Mouse (Mus musculus) adipocyte (in vitro differentiated cells): ENCODE measurements around the gene Cbx4.
A peak's percentile ranks its signal among the peaks of the same experiment; 100 is the strongest.

ENCODE experiments used
- DNase-seq: peaks from one replicate; pipeline ENCODE4 v3.0.0-alpha.2; 2016; ENCODE audit warnings: low spot score

The Cbx4 gene

GRCm38 (mm10) chr11:119084446-119085278 is 1.4 kb downstream of the Cbx4 start:
- DNase-seq, result peak; percentile 63

- DNase-seq, result peak; percentile 71
Observed at GRCm38 (mm10) chr11:119083724-119084445, 2.1 kb downstream of the Cbx4 start.

- DNase-seq, result peak; percentile 47
Observed at GRCm38 (mm10) chr11:119082638-119083599, 3.1 kb downstream of the Cbx4 start.

- DNase-seq, result no peak
Observed at GRCm38 (mm10) chr11:119081839-119082637, 4.0 kb downstream of the Cbx4 start.

GRCm38 (mm10) chr11:119081148-119081838 is 4.7 kb downstream of the Cbx4 start:
- DNase-seq, result no peak

GRCm38 (mm10) chr11:119080461-119081147 is 5.4 kb downstream of the Cbx4 start:
- no peak for DNase-seq

- peak; percentile 52 for DNase-seq
Observed at GRCm38 (mm10) chr11:119079445-119079837, 6.6 kb downstream of the Cbx4 start.

- DNase-seq, result peak; percentile 83
Observed at GRCm38 (mm10) chr11:119078691-119079444, 7.2 kb downstream of the Cbx4 start.

- no peak for DNase-seq
Observed at GRCm38 (mm10) chr11:119077755-119078154, 8.3 kb downstream of the Cbx4 start.

GRCm38 (mm10) chr11:119075805-119076204 is 10.2 kb downstream of the Cbx4 start:
- no peak for DNase-seq

GRCm38 (mm10) chr11:119073876-119074433 is 12.1 kb downstream of the Cbx4 start:
- DNase-seq, result no peak

- DNase-seq, result no peak
Observed at GRCm38 (mm10) chr11:119072986-119073385, 13.0 kb downstream of the Cbx4 start.

- no peak for DNase-seq
Observed at GRCm38 (mm10) chr11:119072239-119072638, 13.8 kb downstream of the Cbx4 start.

GRCm38 (mm10) chr11:119066841-119067240 is 19.2 kb downstream of the Cbx4 start:
- no peak for DNase-seq

GRCm38 (mm10) chr11:119059256-119059655 is 26.8 kb downstream of the Cbx4 start:
- no peak for DNase-seq

- DNase-seq, result no peak
Observed at GRCm38 (mm10) chr11:119058041-119058995, 27.7 kb downstream of the Cbx4 start.

- DNase-seq, result no peak
Observed at GRCm38 (mm10) chr11:119057291-119057690, 28.7 kb downstream of the Cbx4 start.
